Mouse (Mus musculus) cerebellum, postnatal 10 days (tissue): ENCODE measurements around the gene Apol7e.
"Not testable (repeated sequence)": the region's sequence is repeated elsewhere in the genome, so short reads cannot be mapped to it uniquely, and the experiment has no call there.

Experiments used
- DNase-seq, 2 experiments: peaks; one replicate each; pipeline ENCODE4 v3.0.0; 2021; ENCODE audit warnings: mixed read lengths in 2 of 2

Apol7e gene

GRCm38 (mm10) chr15:77698656-77699055 is at the start of gene Apol7e:
TSS of gene Apol7e (plus strand) at chr15:77698857.
- not testable (repeated sequence) for DNase-seq

GRCm38 (mm10) chr15:77651143-77651542 is 47.5 kb upstream of the Apol7e start:
- DNase-seq, result not testable (repeated sequence)

GRCm38 (mm10) chr15:77659773-77660172 is 38.9 kb upstream of the Apol7e start:
- DNase-seq, result not testable (repeated sequence)

- DNase-seq, result not testable (repeated sequence)
Measured at GRCm38 (mm10) chr15:77661841-77662240, 36.8 kb upstream of the Apol7e start.

- DNase-seq, result not testable (repeated sequence)
Measured at GRCm38 (mm10) chr15:77674081-77674480, 24.6 kb upstream of the Apol7e start.

- peak; percentile 66 to 74 for DNase-seq
Measured at GRCm38 (mm10) chr15:77683944-77684343, 14.7 kb upstream of the Apol7e start.

- not testable (repeated sequence) for DNase-seq
Measured at GRCm38 (mm10) chr15:77691532-77692311, 6.9 kb upstream of the Apol7e start.

GRCm38 (mm10) chr15:77694687-77695295 is 3.9 kb upstream of the Apol7e start:
- peak; percentile 9 to 19 for DNase-seq

GRCm38 (mm10) chr15:77705306-77705705 is 6.6 kb downstream of the Apol7e start:
- not testable (repeated sequence) for DNase-seq

- not testable (repeated sequence) for DNase-seq
Measured at GRCm38 (mm10) chr15:77708936-77709335, 10.3 kb downstream of the Apol7e start.

GRCm38 (mm10) chr15:77718240-77718639 is 19.6 kb downstream of the Apol7e start:
- not testable (repeated sequence) for DNase-seq

GRCm38 (mm10) chr15:77721509-77721908 is 22.9 kb downstream of the Apol7e start:
- not testable (repeated sequence) for DNase-seq

- not testable (repeated sequence) for DNase-seq
Measured at GRCm38 (mm10) chr15:77724208-77724911, 25.7 kb downstream of the Apol7e start.

- peak in 1 of 2 experiments; percentile 28 for DNase-seq
Measured at GRCm38 (mm10) chr15:77725393-77726020, 26.9 kb downstream of the Apol7e start.

GRCm38 (mm10) chr15:77727139-77727538 is 28.5 kb downstream of the Apol7e start:
- DNase-seq, result peak in 1 of 2 experiments; percentile 31

- DNase-seq, result not testable (repeated sequence)
Measured at GRCm38 (mm10) chr15:77727745-77728144, 29.1 kb downstream of the Apol7e start.

- not testable (repeated sequence) for DNase-seq
Measured at GRCm38 (mm10) chr15:77728739-77729138, 30.1 kb downstream of the Apol7e start, which contains the start of gene Apol9b. TSS of gene Apol9b (plus strand) at chr15:77729039.

GRCm38 (mm10) chr15:77731605-77732004 is 32.9 kb downstream of the Apol7e start:
- DNase-seq, result no peak

GRCm38 (mm10) chr15:77732851-77733250 is 34.2 kb downstream of the Apol7e start:
- not testable (repeated sequence) for DNase-seq

- DNase-seq, result peak; percentile 85 to 87
Measured at GRCm38 (mm10) chr15:77733380-77733779, 34.7 kb downstream of the Apol7e start.

- not testable (repeated sequence) for DNase-seq
Measured at GRCm38 (mm10) chr15:77733903-77734302, 35.2 kb downstream of the Apol7e start.

- no peak for DNase-seq
Measured at GRCm38 (mm10) chr15:77740511-77741297, 42.0 kb downstream of the Apol7e start.
